Mouse (Mus musculus): Measurements from ENCODE around the gene Spsb4. TPM values are rescaled to one million over a fixed set of nuclear protein-coding genes. Genes with fewer than 3 reads are reported as not detected.

Spsb4 gene
- polyA plus RNA-seq, 1 experiment from 2014 or later, result 16.6 TPM

DNA sequence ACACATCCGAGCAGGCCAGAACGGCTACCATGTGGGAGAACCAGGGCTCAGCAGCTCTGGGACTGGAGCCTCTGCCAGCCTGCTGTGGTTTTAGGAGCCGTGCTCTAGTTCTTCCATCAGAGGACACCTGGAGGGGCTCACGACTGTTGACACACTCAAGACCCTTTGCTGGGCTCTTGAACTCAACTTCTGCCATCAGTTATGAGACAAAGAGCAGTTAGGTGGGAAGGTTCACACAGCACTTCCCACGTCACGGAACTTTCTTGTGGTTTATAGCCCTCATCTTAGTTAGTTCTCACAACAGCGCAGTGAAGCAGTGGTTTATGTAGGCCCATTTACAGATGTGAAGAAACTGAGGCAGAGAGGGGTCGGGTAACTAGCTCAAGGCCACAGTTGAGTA, 65.2 kb downstream of the Spsb4 start:
- H3K36me3 ChIP-seq (ENCODE audit: insufficient read depth), result no peaks in the 10 kb centered on the region
- no peak overlapping the region for H3K4me2 ChIP-seq
- no peaks in the 10 kb centered on the region for H3K9me3 ChIP-seq (ENCODE audit: low read depth, low read length)
- no peak overlapping the region for H3K27ac ChIP-seq (ENCODE audit: low read depth)
- TF ChIP-seq CTCF (IDR thresholded peaks at IDR 0.05; ENCODE audit: low read depth), result no peak
- H3K4me3 ChIP-seq (ENCODE audit: low read depth, low read length), result no peak overlapping the region
- peaks cover 12% of the 10 kb centered on the region; the same call in 1 of the 2 replicates for H3K4me1 ChIP-seq (ENCODE audit: insufficient read depth)
- H3K27me3 ChIP-seq (ENCODE audit: insufficient read depth, low read length), result no peaks in the 10 kb centered on the region
- ATAC-seq (ENCODE audit: insufficient read depth) (no peak), DNase-seq (no peak)
- WGBS, result 79% methylated on average over 8 of the region's 8 CpGs
- no peak overlapping the region for H3K9ac ChIP-seq

DNA sequence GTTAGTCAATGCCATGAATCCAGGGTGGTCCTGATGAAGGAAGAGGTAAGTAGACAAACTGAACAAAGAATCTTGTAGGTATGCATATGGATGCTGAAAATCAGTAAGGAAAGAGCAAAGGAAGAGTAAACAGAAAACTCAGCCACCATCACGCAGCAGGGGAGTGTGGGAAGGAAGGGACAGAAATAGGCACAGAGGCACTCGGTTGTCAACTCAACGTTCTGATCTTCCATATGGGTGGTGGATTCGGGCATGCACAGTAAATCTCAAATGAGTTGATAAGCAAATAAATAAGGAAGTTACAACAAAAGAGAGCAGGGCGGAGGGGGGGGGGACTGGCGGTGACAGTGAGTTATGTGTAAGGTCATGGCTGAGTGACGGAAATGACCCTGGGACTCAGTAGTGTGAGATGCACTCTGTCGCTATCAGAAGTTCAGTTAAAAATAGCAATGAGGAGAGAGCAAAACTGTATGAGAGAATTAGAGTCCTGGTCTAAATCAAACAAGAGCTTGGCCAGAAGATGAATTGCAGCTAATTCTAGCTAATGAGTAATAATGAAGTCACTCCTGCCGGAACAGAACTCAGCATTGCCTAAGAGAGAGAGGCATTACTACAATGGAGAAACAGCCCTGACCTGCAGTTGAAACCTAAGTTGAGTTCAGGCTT, 66.2 kb downstream of the Spsb4 start:
- DNase-seq, result peak; percentile 11
- H3K27ac ChIP-seq (ENCODE audit: low read depth), result no peak overlapping the region
- H3K4me3 ChIP-seq (ENCODE audit: low read depth, low read length), result no peak overlapping the region
- 30% methylated on average over 9 of the region's 9 CpGs for WGBS
- H3K27me3 ChIP-seq (ENCODE audit: insufficient read depth, low read length), result no peaks in the 10 kb centered on the region
- no peak overlapping the region for H3K9ac ChIP-seq
- H3K4me2 ChIP-seq, result no peak overlapping the region
- ATAC-seq (ENCODE audit: insufficient read depth), result no peak
- H3K36me3 ChIP-seq (ENCODE audit: insufficient read depth), result no peaks in the 10 kb centered on the region
- no peaks in the 10 kb centered on the region for H3K9me3 ChIP-seq (ENCODE audit: low read depth, low read length)
- peaks cover 12% of the 10 kb centered on the region; the same call in 1 of the 2 replicates for H3K4me1 ChIP-seq (ENCODE audit: insufficient read depth)
- no peak for TF ChIP-seq CTCF (IDR thresholded peaks at IDR 0.05; ENCODE audit: low read depth)

DNA sequence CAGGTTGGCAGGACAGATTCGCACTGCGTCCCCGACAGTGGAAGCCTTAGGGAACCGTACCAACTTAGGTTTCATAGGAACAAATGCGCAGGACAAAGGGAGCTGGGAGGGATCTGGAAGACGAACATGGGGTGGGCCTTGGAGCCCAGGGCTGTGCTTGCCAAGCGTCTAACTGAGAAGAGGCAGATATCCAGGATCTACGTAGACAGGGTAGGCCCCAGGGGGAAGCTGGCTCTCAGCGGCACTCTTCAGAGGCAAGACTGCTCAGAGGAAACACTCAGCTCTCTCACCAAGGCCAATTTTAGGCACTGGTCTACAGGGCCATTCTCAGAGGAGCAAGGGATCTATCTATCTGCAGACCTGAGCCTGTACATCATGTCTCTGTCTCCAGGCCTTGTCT, 69.1 kb downstream of the Spsb4 start:
- Histone ChIP-seq H3K36me3 (ENCODE audit: insufficient read depth) (no peaks in the 10 kb centered on the region), H3K4me2 (no peak overlapping the region), H3K4me3 (ENCODE audit: low read depth, low read length) (no peak overlapping the region), H3K27ac (ENCODE audit: low read depth) (no peak overlapping the region), H3K9me3 (ENCODE audit: low read depth, low read length) (no peaks in the 10 kb centered on the region), H3K27me3 (ENCODE audit: insufficient read depth, low read length) (no peaks in the 10 kb centered on the region), H3K4me1 (ENCODE audit: insufficient read depth) (peaks cover 12% of the 10 kb centered on the region; the same call in 1 of the 2 replicates), H3K9ac (no peak overlapping the region)
- 71% methylated on average over 9 of the region's 9 CpGs for WGBS
- DNase-seq (peak; percentile 8), ATAC-seq (ENCODE audit: insufficient read depth) (peak; percentile 21; the same call in 1 of the 2 replicates)
- no peak for TF ChIP-seq CTCF (IDR thresholded peaks at IDR 0.05; ENCODE audit: low read depth)

DNA sequence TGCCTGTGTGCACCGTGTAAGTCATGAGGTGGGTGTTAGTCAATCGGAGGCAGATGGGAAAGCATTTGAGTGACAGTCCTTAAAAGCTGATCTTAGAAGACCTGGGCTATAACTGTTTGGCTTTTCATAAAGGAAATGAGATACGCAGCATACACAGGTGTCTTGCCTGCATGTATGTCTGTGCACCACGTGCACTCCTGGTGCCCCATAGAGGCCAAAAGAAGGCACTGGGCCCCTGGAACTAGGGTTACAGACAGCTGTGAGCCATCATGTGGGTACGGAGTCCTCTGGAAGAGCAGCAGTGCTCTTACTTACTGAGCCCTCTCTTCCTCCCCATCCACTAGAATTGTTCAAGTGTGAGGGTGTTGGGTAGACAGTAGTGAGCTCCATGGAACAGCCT, 70.1 kb downstream of the Spsb4 start:
- no peak overlapping the region for H3K27ac ChIP-seq (ENCODE audit: low read depth)
- TF ChIP-seq CTCF (IDR thresholded peaks at IDR 0.05; ENCODE audit: low read depth), result no peak
- DNase-seq, result no peak
- no peaks in the 10 kb centered on the region for H3K36me3 ChIP-seq (ENCODE audit: insufficient read depth)
- no peak overlapping the region for H3K9ac ChIP-seq
- H3K4me3 ChIP-seq (ENCODE audit: low read depth, low read length), result no peak overlapping the region
- no peaks in the 10 kb centered on the region for H3K27me3 ChIP-seq (ENCODE audit: insufficient read depth, low read length)
- no peak overlapping the region for H3K4me2 ChIP-seq
- peak; percentile 15; the same call in 1 of the 2 replicates for ATAC-seq (ENCODE audit: insufficient read depth)
- peaks cover 12% of the 10 kb centered on the region; the same call in 1 of the 2 replicates for H3K4me1 ChIP-seq (ENCODE audit: insufficient read depth)
- H3K9me3 ChIP-seq (ENCODE audit: low read depth, low read length), result no peaks in the 10 kb centered on the region
- WGBS, result 68% methylated on average over 5 of the region's 5 CpGs

DNA sequence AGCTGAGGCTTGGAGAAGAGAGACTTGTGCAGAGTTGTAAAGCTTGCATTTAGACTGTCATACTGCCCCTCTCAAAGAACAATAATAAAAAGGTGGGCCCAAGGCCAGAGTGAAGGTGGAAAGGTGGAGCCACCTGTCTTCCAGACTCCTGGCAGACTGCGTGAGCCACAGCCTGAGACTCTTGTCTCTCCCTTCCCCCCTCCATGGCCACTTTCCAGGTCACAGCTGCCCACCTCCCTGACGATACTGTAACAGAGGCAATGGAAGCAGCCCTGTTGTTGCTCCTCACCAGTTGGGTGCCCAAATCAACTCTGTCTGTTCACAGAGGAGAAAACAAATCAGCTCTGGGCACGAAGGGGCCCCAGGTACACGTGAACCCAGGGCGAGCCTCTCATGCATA, 71.5 kb downstream of the Spsb4 start:
- no peak for ATAC-seq (ENCODE audit: insufficient read depth)
- no peak overlapping the region for H3K4me2 ChIP-seq
- peaks cover 9% of the 10 kb centered on the region; the same call in 1 of the 2 replicates for H3K4me1 ChIP-seq (ENCODE audit: insufficient read depth)
- 73% methylated on average over 5 of the region's 5 CpGs for WGBS
- 0 out of 2 replicates have a peak, but pooled peaks cover 6% of the 10 kb centered on the region for H3K36me3 ChIP-seq (ENCODE audit: insufficient read depth)
- no peak for TF ChIP-seq CTCF (IDR thresholded peaks at IDR 0.05; ENCODE audit: low read depth)
- H3K9ac ChIP-seq, result no peak overlapping the region
- H3K4me3 ChIP-seq (ENCODE audit: low read depth, low read length), result no peak overlapping the region
- H3K27me3 ChIP-seq (ENCODE audit: insufficient read depth, low read length), result no peaks in the 10 kb centered on the region
- no peak for DNase-seq
- no peak overlapping the region for H3K27ac ChIP-seq (ENCODE audit: low read depth)
- no peaks in the 10 kb centered on the region for H3K9me3 ChIP-seq (ENCODE audit: low read depth, low read length)

DNA sequence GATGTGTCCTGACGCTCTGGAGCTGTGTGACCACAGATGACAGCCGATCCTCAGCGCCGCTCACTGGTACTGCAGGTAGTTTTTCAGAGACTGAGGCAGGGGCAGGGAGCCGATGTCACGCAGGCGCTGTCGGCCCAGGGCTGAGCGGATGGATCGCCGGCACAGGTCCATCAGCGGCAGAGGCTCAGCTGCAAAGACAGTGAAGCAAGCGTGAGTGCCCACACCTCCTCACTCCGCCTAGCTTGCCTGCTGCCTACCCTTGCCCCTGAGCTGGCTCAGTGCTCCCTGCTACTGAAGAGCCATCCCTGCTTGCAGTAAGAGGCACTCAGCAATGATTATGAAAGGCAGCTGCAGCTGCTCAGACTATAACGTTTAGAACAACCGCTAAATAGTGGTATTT, 74.1 kb downstream of the Spsb4 start:
- no peak for TF ChIP-seq CTCF (IDR thresholded peaks at IDR 0.05; ENCODE audit: low read depth)
- no peak for DNase-seq
- WGBS, result 65% methylated on average over 16 of the region's 16 CpGs
- Histone ChIP-seq H3K36me3 (ENCODE audit: insufficient read depth) (0 out of 2 replicates have a peak, but pooled peaks cover 9% of the 10 kb centered on the region), H3K4me3 (ENCODE audit: low read depth, low read length) (no peak overlapping the region), H3K27me3 (ENCODE audit: insufficient read depth, low read length) (no peaks in the 10 kb centered on the region), H3K9me3 (ENCODE audit: low read depth, low read length) (0 out of 2 replicates have a peak, but pooled peaks cover 3% of the 10 kb centered on the region), H3K9ac (no peak overlapping the region), H3K4me1 (ENCODE audit: insufficient read depth) (no peaks in the 10 kb centered on the region), H3K4me2 (no peak overlapping the region), H3K27ac (ENCODE audit: low read depth) (no peak overlapping the region)
- no peak for ATAC-seq (ENCODE audit: insufficient read depth)

DNA sequence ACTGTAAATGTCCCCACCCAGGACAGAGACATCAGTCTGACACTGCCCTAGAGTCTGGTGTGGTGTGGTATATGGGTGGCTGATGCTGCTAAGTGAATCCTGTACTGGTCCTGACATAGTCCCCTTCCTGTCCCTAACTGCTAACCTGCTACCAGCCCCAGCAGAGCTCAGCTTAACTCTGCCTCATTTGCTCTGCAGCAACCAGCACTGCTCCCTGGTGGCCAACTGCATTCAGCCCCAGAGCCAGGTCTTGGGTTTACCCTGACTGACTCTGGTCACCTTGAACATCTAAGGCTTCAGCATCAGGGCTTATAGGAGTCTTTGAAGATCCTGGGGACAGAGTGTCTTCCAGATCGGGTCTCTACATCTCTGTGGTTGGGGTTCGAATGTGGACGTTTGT, 75.7 kb downstream of the Spsb4 start:
- H3K36me3 ChIP-seq (ENCODE audit: insufficient read depth), result 0 out of 2 replicates have a peak, but pooled peaks cover 9% of the 10 kb centered on the region
- no peak for ATAC-seq (ENCODE audit: insufficient read depth)
- no peak overlapping the region for H3K4me3 ChIP-seq (ENCODE audit: low read depth, low read length)
- H3K27ac ChIP-seq (ENCODE audit: low read depth), result no peak overlapping the region
- 89% methylated on average over 3 of the region's 3 CpGs for WGBS
- no peak overlapping the region for H3K9ac ChIP-seq
- no peak overlapping the region for H3K4me2 ChIP-seq
- no peak for DNase-seq
- no peaks in the 10 kb centered on the region for H3K27me3 ChIP-seq (ENCODE audit: insufficient read depth, low read length)
- no peaks in the 10 kb centered on the region for H3K4me1 ChIP-seq (ENCODE audit: insufficient read depth)
- peak; percentile 33; the same call in 1 of the 2 replicates for TF ChIP-seq CTCF (IDR thresholded peaks at IDR 0.05; ENCODE audit: low read depth)
- 0 out of 2 replicates have a peak, but pooled peaks cover 3% of the 10 kb centered on the region for H3K9me3 ChIP-seq (ENCODE audit: low read depth, low read length)

Measured in lung, embryonic 14.5 days (tissue).